Mouse (Mus musculus) embryo, embryonic 9.5 days (tissue): ENCODE measurements around the gene Wdr91.

Source experiments
- DNase-seq: peaks from one replicate; pipeline ENCODE4 v3.0.0-alpha.2; 2017; ENCODE audit errors: extremely low spot score

Wdr91 gene

GRCm38 (mm10) chr6:34910371-34911219, at the start of gene Wdr91:
TSS of gene Wdr91 (minus strand) at chr6:34910876.
- peak; percentile 96 for DNase-seq

- DNase-seq, result no peak
Measured at GRCm38 (mm10) chr6:34959131-34959530, 48.5 kb upstream of the Wdr91 start.

GRCm38 (mm10) chr6:34955862-34956241, 45.2 kb upstream of the Wdr91 start:
- no peak for DNase-seq

DNA sequence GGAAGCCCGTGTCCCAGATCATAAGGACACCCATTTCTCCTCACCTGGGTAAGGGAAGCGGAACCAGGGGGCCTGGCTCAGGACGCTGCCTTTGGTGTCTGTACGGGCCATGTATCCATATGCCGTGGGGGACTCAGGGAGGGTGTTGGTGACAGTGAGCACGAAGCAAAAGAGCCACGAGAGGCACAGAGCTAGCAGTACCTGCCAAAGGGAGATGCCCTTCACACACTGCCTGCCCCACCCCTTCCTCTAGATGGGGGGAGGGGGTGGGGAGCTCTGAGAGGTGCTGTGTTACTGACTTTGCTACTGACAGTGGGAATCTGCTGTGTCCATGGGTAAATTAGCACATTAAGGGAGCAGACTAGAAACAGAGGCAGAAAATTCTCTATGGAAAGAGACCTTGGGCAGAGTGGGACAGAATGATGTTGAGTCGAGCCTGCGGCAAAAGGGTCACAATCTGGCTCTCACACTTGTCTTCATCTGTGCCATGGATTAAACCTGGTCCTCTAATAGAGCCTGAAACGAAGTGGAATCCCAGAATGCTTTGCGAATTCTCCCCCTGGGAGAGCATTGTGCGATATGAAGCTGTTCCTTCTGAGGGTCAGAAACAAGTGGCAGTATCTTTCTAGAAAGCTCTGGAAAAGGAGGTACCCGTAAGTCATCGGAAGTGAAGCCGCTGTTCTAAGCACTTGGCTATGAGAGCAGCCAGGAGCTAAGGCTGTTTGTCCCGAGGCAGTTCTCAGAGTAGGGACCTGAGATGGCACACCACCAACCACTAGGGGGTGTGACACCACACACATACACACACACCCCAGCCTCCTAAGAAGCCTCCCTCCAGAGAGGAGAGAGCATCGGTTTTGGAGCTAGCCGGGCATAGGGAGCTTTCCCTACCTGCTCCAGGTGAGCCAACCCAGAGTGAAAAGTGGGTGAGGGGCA, 44.5 kb upstream of the Wdr91 start:
- DNase-seq, result peak; percentile 54

GRCm38 (mm10) chr6:34951956-34952667, 41.4 kb upstream of the Wdr91 start:
- DNase-seq, result no peak

DNA sequence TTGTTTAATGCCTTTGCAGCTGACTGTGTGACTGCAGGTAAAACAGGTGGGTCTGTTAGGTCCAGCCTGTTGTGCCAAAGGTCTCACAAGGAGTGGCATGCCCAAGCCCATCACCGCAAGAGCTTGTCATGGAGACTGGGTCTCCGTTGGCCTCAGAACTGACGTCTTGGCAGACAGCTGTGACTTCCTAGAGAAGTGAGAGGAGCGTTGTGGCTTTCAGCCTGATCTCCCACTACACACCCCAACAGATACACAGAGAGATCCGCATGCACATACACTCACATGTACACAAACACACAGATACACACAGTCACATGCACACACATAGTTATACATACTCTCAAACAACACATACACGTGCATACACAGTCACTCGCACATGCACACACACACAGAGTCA, 40.8 kb upstream of the Wdr91 start:
- no peak for DNase-seq

GRCm38 (mm10) chr6:34948461-34948860, 37.8 kb upstream of the Wdr91 start:
- no peak for DNase-seq

- DNase-seq, result no peak
Measured at GRCm38 (mm10) chr6:34946486-34947079, 35.9 kb upstream of the Wdr91 start.

GRCm38 (mm10) chr6:34943499-34943898, 32.8 kb upstream of the Wdr91 start:
- DNase-seq, result no peak

GRCm38 (mm10) chr6:34942446-34942845, 31.8 kb upstream of the Wdr91 start:
- DNase-seq, result no peak

DNA sequence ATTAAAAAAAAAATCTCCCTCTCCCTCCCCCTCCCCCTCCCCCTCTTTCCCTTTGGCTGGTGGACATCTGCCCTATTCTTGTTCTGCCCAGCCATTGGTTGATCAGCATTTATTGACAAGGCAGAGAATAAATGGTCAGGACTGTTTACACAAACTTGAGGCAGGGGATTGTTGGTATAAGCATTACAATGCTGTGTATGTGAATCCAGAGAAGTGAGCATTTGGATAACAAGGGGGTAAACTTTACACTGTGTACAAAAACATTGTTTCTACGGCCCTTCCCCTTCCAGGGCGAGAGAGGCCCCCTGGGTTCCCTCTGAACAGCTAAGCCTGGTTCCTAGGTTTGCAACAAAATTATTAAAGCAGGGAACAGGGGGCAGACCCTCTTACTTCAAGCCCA, 30.8 kb upstream of the Wdr91 start:
- DNase-seq, result no peak

GRCm38 (mm10) chr6:34939451-34939850, 28.8 kb upstream of the Wdr91 start:
- DNase-seq, result no peak

DNA sequence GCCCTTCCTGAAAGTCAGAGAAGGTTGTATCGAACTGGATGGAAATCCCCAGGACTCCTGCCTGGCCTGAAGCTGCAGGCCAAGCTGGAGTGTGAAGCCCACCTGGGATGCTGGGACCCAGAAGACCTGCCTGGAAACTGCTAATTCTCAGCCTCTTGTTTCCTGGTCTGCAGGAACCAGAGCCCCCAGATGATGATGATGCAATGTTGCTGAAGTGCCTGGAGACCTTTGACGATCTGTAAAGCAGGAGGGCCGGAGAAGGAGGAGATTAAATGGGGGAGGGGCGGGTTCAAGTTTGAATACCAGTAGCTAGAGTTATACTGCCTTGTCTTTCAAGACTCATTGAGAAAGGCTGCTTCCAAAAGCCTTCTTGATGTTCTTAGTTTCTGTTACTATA, 28.3 kb upstream of the Wdr91 start:
- no peak for DNase-seq

GRCm38 (mm10) chr6:34938280-34938928, 27.7 kb upstream of the Wdr91 start:
- no peak for DNase-seq

DNA sequence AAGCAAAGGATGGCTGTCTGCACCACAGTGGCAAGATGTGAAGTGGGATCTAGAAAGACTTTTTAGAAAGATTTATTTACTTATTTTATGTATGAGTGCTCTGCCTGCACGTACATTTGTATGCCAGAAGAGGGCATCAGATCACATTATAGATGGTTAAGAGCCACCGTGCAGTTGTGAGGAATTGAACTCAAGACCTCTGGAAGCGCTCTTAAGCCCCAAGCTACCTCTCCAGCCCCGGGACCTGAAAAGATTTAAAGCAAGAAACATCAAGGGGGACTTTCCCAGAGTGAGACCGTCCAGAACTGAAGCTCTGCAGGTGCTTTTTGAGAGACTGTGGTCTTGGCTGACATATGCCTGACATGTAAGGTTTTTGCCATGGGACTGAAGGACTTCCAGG, 26.1 kb upstream of the Wdr91 start:
- DNase-seq, result no peak

DNA sequence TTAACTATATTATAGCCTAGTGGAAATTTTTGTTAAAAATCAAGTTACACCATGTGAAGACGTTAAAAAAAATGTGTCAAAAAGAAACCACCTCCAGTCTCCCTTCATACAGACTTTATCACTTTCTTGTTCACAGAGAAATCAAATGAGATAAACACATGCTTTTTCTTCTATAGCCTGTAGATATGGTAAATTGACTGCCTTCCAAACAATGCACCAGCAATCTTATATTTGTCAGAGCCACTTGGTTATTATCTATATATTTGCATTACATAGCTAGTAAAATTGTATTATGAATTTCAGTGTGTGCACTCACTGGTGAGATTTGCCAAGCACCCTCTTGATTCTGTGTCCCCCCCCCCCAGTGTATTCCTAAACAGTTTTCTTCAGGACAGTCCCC, 22.0 kb upstream of the Wdr91 start:
- no peak for DNase-seq

DNA sequence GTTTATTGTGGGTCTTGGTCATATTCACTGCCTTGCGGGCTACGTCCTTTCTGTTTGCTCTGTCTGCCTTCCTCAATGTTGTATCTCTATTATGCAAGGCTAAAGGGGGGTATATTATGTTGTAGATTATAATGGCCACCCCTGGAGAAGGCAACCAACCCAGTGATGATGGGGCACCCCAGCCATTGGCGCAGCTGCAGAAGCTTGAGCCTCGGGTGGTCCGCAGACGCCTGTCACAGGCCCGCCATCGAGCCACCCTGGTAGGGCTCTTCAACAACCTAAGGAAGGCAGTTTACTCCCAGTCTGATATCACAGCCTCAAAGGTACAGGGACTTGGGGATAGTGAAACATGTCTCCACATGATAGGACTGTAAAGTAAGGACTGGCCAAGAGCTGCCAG, 16.9 kb upstream of the Wdr91 start:
- no peak for DNase-seq

DNA sequence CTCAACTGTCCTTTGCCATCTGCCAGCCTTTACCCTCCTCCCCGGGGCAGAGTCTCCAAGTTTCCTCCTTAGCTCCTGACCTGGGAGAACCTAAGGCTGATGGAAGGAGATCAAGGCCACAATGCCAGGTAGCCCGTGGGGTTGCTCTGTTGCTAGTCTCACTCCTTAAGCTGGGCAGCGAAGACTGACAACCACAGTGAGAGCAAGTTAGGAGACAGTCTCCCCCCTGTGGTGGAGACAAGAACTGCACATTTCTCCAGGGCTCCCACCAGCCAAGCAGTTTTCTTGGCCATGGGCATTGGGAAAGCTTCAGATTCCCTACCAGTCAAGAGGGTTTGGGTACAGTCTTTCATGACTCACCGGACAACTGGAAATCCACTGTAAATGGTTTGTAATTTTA, 16.5 kb upstream of the Wdr91 start:
- DNase-seq, result peak; percentile 65

DNA sequence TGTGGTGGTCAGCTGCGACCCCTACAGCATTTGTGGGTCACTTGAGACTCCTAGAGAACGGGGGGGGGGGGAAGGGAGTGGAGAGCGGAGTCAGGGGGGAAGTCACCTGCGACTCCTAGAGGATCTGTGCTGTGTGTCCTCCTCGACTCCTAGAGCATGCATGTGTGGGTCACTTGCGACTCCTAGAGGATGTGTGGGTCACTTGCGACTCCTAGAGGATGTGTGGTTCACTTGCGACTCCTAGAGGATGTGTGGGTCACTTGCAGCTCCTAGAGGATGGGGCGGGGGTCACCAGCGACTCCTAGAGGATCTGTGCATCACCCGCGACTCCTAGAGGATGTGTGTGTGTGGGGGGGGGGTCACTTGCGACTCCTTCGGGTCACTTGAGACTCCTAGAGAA, 11.3 kb upstream of the Wdr91 start:
- peak; percentile 43 for DNase-seq

DNA sequence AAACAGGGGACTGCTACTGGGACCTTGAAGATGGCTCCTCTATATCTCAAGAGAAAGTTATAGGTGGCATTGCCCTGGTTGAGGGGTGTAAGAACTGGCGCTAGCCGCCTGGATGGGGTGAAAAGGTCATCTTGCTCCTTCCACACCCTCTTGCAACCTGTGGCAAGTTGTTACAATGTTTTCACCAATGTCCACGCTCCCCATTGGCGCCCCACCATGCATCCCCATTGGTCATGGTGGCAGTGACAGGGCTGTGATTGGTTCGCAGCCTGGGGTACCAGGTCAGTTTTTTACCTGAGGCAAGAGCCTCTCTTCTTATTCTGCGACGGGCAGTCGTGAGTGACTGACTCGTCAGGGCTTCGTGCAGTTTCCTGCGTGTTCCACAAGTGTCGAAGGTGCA, 10.0 kb upstream of the Wdr91 start:
- no peak for DNase-seq

DNA sequence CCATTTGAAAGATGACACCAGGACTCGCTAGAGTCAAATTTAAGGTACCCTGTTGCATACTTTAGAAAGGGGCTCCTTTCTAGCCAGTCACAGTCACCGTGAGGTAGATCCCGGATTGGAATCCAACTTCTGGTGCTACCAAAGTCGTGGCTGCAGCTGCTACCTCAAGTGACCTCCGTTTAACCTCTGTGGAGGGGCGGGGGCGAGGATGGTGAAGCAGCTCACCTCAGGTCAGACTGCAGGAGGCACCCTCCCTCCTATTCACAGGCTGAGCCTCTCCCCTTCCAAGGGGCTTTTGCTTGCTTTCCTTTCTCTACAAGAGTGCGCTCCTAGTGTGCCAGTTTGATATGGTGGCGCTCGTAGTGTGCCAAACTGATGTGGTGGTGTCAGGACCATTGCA, 9.3 kb upstream of the Wdr91 start, which contains the start of gene Stra8:
Gene Stra8, plus strand, starts transcription at position 208 of the 400 bp plus-strand sequence.
- DNase-seq, result no peak
